Mouse (Mus musculus) kidney, embryonic 15.5 days (tissue): ENCODE data around the gene Arid5b. TPM values are rescaled to one million over a fixed set of nuclear protein-coding genes. Genes with fewer than 3 reads are reported as not detected.
A peak's percentile ranks its signal among the peaks of the same experiment; 100 is the strongest.

Experiments
- ATAC-seq: fragments of 200-750 bp; cut with Nextera tagmentation; replicated peaks from 2 replicates; pipeline ENCODE4 v1.8.0; 2017; ENCODE audit warnings: moderate TSS enrichment; ENCODE audit not compliant: low FRiP score
- H3K27ac ChIP-seq: fragments of 300-500 bp; sonication (generic); 2 replicates; pipeline ENCODE4 v1.5.1; 2015; ENCODE audit warnings: mild to moderate bottlenecking, inconsistent platforms
- H3K27me3 ChIP-seq: fragments of 300-500 bp; sonication (generic); 2 replicates; pipeline ENCODE4 v1.6.1; 2015; ENCODE audit warnings: inconsistent platforms
- H3K36me3 ChIP-seq: fragments of 300-500 bp; sonication (generic); 2 replicates; pipeline ENCODE4 v1.6.1; 2015; ENCODE audit warnings: inconsistent platforms
- H3K4me1 ChIP-seq: fragments of 300-500 bp; sonication (generic); 2 replicates; pipeline ENCODE4 v1.6.1; 2015; ENCODE audit warnings: inconsistent platforms
- H3K4me2 ChIP-seq: fragments of 300-500 bp; sonication (generic); 2 replicates; pipeline ENCODE4 v1.6.1; 2015; ENCODE audit warnings: moderate library complexity, mild to moderate bottlenecking, inconsistent platforms
- H3K4me3 ChIP-seq: fragments of 300-500 bp; sonication (generic); replicated peaks from 2 replicates; pipeline ENCODE4 v1.5.1; 2015; ENCODE audit warnings: mild to moderate bottlenecking, inconsistent platforms
- H3K9ac ChIP-seq: fragments of 300-500 bp; sonication (generic); 2 replicates; pipeline ENCODE4 v1.6.1; 2015; ENCODE audit warnings: mild to moderate bottlenecking, inconsistent platforms
- H3K9me3 ChIP-seq: fragments of 300-500 bp; sonication (generic); replicated peaks from 2 replicates; pipeline ENCODE4 v1.6.1; 2016; ENCODE audit warnings: inconsistent platforms
- WGBS: fragments of 180-500 bp; shearing (Covaris S2); methylation state at CpG from one replicate; pipeline ENCODE4 v1.1.7; 2015; ENCODE audit warnings: mixed read lengths; 5-methylcytosine and 5-hydroxymethylcytosine counted together
- polyA plus RNA-seq: library from polyadenylated mRNA; unstranded; fragments of >200 nt; fragmentation: Nextera tagmentation; extraction: Ambion mirVana; gene quantifications from 2 replicates; pipeline ENCODE4 v1.2.1, GENCODE M21; 2015

Arid5b gene
- polyA plus RNA-seq, 1 experiment from 2014 or later: 38.6 TPM

DNA sequence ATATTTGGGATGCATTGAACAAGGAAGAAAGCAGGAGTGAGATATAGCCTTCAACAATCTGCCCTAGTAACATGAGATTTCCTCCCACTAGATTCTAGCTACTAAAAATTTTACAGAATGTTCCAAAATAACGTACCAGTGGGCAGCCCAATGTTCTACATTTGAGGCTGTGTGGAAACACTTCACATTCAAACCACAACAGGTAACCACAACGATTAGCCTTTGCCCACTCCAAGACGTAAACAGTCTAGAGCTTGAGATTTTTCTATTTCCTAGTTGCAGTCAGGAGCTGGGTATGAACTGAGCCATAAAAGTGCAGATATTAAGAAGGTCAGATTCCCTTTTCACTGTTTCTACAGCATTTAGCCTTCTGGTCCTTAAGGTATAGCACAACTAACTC is 56.5 kb downstream of the Arid5b start:
- peaks cover 70% of the 10 kb centered on the region for H3K36me3 ChIP-seq
- no peak overlapping the region for H3K27ac ChIP-seq
- H3K4me3 ChIP-seq: no peak overlapping the region
- H3K9me3 ChIP-seq: peaks cover 4% of the 10 kb centered on the region; the same call in 1 of the 2 replicates
- no peak overlapping the region for H3K9ac ChIP-seq
- no peak overlapping the region for H3K4me2 ChIP-seq
- ATAC-seq: no peak
- WGBS: 89% methylated on average over 3 of the region's 3 CpGs
- H3K27me3 ChIP-seq: no peaks in the 10 kb centered on the region
- H3K4me1 ChIP-seq: peaks cover 5% of the 10 kb centered on the region; the same call in 1 of the 2 replicates

DNA sequence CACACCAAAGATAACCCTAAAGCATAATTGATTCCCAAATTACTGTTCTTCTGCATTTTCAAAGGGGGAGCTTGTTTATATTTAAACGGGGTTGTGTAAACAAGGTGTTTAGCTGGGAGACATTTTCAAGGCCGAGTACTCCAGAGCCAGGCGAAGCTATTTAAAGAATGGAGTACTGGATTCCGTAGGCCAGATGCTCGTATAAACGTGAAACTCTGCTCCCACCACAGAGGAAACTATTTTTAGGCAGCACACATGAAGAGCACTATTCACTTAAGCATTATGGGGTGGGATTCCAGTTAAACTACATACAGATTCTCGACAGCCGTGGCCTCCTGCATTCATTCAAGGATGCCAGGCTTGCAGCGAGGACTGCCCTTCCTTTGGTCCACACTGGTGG is 59.2 kb downstream of the Arid5b start:
- peak overlapping the region; percentile 66 for H3K27ac ChIP-seq
- H3K4me3 ChIP-seq: no peak overlapping the region
- peaks cover 70% of the 10 kb centered on the region for H3K36me3 ChIP-seq
- no peak overlapping the region for H3K4me2 ChIP-seq
- no peaks in the 10 kb centered on the region for H3K27me3 ChIP-seq
- peaks cover 10% of the 10 kb centered on the region; the same call in 1 of the 2 replicates for H3K4me1 ChIP-seq
- H3K9ac ChIP-seq: no peak overlapping the region
- peaks cover 6% of the 10 kb centered on the region; the same call in 1 of the 2 replicates for H3K9me3 ChIP-seq
- WGBS: 69% methylated on average over 9 of the region's 9 CpGs
- no peak for ATAC-seq

DNA sequence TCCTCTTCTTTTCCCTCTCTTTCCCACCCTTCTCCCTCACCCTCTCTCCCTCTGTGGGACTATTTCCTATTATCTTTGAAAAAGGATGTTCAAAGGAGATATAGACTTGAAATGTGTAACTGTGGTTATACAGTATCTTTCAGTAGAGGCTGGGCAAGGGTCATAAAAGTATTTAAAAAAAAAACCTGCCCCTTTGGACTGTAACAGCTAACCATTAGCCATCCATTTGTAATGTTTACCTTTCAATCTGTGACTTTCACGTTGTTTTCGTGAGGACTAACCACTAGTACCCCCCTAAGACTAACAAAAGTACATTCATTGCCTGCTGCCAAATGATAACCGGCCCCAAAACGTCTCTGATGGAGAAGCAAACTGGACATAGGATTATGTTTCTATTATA is 59.9 kb downstream of the Arid5b start:
- Histone ChIP-seq H3K9ac (no peak overlapping the region), H3K4me3 (no peak overlapping the region), H3K27ac (no peak overlapping the region), H3K4me2 (no peak overlapping the region), H3K4me1 (peaks cover 10% of the 10 kb centered on the region; the same call in 1 of the 2 replicates), H3K27me3 (no peaks in the 10 kb centered on the region), H3K36me3 (peaks cover 65% of the 10 kb centered on the region), H3K9me3 (peaks cover 6% of the 10 kb centered on the region; the same call in 1 of the 2 replicates)
- ATAC-seq: no peak
- WGBS: 73% methylated on average over 4 of the region's 4 CpGs

DNA sequence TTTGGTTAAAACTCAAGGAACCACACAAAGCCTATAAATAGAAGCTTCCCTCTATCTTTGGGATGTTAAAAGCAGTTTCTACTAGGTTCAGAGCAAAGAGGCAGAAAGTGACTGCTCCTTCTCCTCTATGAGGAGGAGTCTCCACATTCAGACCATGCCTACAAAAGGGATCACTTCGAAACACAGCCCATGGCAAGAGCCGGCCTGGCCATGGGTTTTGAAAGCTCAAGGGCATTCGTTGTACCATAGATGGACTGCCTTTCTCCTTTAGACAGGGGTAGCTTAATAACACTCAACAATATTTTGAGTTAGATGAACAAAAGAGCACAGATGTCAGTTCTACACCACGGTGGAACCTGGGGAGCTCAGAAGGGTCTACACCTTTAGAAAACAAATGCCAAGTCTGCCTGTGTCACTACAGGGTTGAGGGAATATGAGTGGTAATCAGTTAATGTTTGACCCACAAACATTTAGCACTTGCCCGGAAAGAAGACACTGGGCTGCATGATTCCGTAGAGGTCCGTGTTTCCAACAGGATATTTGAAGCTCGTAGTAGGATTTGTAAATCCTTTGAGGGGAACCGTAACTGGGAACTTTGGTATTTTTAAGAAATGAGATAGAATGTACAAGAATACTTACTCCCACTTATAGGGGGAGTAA is 63.6 kb downstream of the Arid5b start:
- Histone ChIP-seq H3K9ac (no peak overlapping the region), H3K4me1 (peaks cover 28% of the 10 kb centered on the region), H3K4me2 (no peak overlapping the region), H3K27me3 (no peaks in the 10 kb centered on the region), H3K4me3 (no peak overlapping the region), H3K9me3 (peaks cover 6% of the 10 kb centered on the region; the same call in 1 of the 2 replicates), H3K36me3 (peaks cover 38% of the 10 kb centered on the region), H3K27ac (peak overlapping the region; percentile 46)
- no peak for ATAC-seq
- WGBS: 85% methylated on average over 9 of the region's 9 CpGs

DNA sequence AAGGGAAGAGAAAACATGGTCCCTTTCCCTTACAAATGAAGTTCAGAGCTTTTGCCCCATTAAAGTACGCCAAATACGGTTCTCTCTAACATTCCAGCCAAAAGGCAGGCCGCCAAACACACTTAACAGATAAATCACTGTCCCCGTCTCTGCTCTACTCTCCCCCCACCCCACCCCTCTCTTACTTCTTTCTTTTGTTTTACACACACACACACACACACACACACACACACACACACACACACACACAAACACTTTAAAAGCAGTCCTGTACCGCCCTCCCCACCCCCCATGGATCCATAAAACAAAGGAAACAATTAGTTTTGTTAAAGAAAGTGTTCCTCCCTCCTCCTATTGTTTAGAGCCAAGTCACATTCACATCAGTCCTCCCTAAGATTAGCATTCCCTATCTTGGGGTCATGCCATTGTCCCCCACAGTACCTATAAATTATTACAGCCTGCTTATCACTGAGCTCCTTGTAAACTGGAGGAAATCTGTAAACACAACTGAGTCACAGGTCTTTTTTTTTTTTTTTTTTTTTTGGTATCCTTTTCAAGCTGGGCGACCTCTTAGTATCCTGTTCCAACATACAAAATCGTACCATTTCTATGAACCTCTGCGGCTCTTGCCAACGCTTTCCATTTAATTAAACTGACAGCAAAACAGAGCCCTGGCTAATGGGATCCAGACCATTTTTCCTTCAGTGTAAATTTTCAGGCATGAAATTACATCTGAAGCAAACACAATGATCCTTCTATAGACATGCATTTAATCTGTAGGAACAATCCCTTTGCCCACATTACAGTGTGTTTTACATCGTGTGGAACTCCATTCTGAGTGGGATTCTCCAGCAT is 66.3 kb downstream of the Arid5b start:
- peaks cover 20% of the 10 kb centered on the region for H3K36me3 ChIP-seq
- H3K9me3 ChIP-seq: peaks cover 5% of the 10 kb centered on the region; the same call in 1 of the 2 replicates
- WGBS: 26% methylated on average over 10 of the region's 10 CpGs
- H3K4me3 ChIP-seq: no peak overlapping the region
- H3K9ac ChIP-seq: no peak overlapping the region
- peak overlapping the region; percentile 79 for H3K27ac ChIP-seq
- peak overlapping the region; percentile 16 for H3K4me2 ChIP-seq
- H3K27me3 ChIP-seq: no peaks in the 10 kb centered on the region
- H3K4me1 ChIP-seq: peaks cover 43% of the 10 kb centered on the region
- ATAC-seq: peak; percentile 75

DNA sequence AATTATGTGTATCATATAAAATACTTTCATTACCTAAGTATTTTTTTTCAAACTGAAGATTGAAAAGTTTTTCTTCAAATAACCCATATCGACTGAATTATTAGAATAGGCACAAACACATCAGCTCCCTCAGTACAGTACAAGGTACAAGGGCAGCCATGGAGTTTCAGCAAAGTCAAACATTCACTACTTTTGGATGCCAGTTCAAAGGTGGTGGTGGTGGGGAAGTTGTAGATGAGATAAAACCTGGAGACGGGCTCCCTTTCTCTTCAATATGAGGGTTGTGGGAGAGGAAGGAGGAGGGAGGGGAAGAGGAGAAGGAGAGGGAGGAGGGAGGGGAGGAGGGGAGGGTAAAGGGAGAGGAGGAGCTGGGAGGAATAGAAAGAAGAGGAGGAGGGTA is 67.0 kb downstream of the Arid5b start:
- H3K36me3 ChIP-seq: peaks cover 17% of the 10 kb centered on the region
- WGBS: 39% methylated on average over 2 of the region's 2 CpGs
- H3K4me2 ChIP-seq: no peak overlapping the region; the same call in 1 of the 2 replicates
- 0 out of 2 replicates have a peak, but pooled peaks have one; percentile 31 for ATAC-seq
- no peaks in the 10 kb centered on the region for H3K27me3 ChIP-seq
- H3K27ac ChIP-seq: peak overlapping the region; percentile 79
- H3K4me3 ChIP-seq: no peak overlapping the region
- no peaks in the 10 kb centered on the region for H3K9me3 ChIP-seq
- peaks cover 43% of the 10 kb centered on the region for H3K4me1 ChIP-seq
- no peak overlapping the region for H3K9ac ChIP-seq

DNA sequence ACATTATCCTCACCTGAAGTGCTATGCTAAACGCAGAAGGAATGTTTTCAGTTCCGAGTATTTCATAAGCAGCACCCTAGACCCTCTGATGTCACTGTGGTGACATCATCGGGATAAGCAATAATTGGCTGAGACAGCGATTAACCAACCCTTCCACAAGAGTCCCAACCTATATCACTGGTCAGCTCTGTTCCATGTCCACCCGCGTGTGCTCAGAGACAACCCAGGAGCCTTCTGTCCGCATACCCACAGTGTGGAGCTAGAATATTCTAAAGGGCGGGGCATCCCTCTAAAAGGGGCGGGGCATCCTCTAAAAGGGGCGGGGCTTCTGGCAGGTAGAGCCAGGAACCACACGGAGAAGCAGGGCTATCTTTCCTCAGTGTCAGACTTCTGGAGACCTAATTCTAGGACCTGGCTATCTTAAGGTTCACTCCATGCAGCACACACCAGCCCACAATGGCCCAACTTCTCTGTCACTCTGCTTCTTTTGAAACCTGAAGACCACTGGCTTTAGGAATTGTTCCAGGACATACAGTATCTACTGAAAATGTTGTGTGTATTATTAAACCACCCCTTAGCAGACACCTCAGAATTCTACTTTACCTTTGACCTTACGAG is 68.4 kb downstream of the Arid5b start:
- no peak overlapping the region for H3K4me2 ChIP-seq
- 0 out of 2 replicates have a peak, but pooled peaks cover 7% of the 10 kb centered on the region for H3K36me3 ChIP-seq
- 0 out of 2 replicates have a peak, but pooled peaks have one; percentile 33 for ATAC-seq
- WGBS: 85% methylated on average over 12 of the region's 12 CpGs
- H3K27me3 ChIP-seq: no peaks in the 10 kb centered on the region
- H3K9me3 ChIP-seq: no peaks in the 10 kb centered on the region
- H3K4me1 ChIP-seq: peaks cover 43% of the 10 kb centered on the region
- H3K4me3 ChIP-seq: no peak overlapping the region
- H3K9ac ChIP-seq: no peak overlapping the region
- no peak overlapping the region for H3K27ac ChIP-seq

DNA sequence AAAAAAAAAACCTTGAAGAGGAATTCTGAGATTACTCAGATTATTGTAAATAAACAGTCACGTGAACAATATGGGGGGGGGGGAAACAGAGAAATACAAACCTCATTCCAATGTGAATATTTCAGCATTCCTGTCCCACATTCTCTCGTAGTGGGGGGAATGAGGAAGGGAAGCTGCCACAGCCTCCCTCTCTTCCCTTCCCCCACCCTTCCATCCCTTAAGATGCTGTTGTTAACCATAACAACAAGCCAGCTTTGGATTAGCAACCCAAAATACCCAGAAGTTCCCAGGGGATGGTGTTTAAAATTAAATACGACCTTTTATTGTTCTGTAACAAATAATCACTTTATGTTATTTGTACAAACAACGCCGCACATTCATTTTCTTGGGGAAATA is 69.9 kb downstream of the Arid5b start:
- H3K4me3 ChIP-seq: no peak overlapping the region
- peaks cover 41% of the 10 kb centered on the region for H3K4me1 ChIP-seq
- WGBS: 38% methylated on average over 5 of the region's 5 CpGs
- no peaks in the 10 kb centered on the region for H3K9me3 ChIP-seq
- H3K36me3 ChIP-seq: peaks cover 9% of the 10 kb centered on the region; the same call in 1 of the 2 replicates
- H3K27ac ChIP-seq: peak overlapping the region; percentile 33; the same call in 1 of the 2 replicates
- no peak for ATAC-seq
- no peaks in the 10 kb centered on the region for H3K27me3 ChIP-seq
- H3K9ac ChIP-seq: no peak overlapping the region
- H3K4me2 ChIP-seq: 0 out of 2 replicates have a peak overlapping the region, but pooled peaks have one; percentile 3

DNA sequence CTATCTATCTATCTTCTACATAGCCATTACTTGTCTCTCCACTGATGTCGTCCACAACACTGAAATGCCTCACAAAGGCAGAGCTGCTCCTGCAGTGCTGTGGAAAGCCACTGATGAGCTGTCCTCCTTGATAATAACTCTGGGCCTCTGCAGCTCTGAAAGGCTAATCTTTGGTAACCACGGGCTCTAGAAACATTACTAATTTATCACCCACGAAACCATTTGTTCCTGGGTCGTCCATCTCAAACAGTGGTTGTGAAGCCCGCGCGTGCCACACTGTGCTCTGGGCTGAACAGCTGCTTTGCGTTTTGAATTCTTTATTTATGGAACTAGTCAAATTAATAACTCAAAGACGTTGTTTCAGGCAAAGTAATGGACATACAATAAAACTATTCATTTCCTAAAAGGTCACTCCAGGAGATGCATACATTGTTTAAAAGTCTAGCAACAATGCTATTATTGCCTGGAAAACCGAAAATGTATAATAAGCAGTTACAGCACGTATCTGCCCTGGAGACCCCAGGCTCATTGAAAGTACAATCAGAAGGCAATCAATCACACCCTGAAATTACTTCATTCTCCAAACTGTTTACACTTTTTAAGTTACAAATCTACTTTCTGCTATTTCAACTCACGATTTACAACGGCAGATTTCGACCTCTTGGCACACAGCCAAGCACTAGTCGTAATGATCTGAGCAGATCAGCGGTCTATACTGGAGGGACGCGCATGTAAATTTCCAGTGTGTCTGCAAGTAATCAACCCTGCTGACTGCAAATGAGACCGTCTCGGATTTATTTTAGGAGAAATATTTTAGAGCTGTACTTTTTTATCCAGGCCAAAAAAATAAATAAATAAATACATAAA is 70.5 kb downstream of the Arid5b start:
- Histone ChIP-seq H3K4me3 (no peak overlapping the region), H3K27me3 (no peaks in the 10 kb centered on the region), H3K9me3 (no peaks in the 10 kb centered on the region), H3K36me3 (peaks cover 9% of the 10 kb centered on the region; the same call in 1 of the 2 replicates), H3K9ac (no peak overlapping the region), H3K4me1 (peaks cover 41% of the 10 kb centered on the region), H3K4me2 (peak overlapping the region; percentile 37), H3K27ac (peak overlapping the region; percentile 18; the same call in 1 of the 2 replicates)
- WGBS: 17% methylated on average over 20 of the region's 20 CpGs
- ATAC-seq: no peak

DNA sequence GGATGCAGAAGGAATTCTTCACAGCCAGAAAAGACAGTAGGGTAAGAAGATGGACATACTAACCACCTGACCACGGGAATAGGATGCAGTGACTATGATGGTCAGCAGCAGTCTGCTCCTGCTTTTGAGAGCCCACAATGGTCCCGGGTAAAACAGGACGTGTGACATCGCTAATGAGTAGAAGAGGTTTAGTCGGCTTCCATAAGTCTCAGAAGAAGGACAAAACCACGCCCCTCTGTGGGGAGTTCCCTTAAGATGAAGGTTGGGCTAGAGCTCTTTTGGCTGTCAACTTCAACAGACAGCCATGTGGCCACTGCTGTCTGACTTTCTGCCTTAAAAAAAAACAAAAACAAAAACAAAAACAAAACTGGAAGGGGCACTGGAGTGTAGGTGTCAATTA is 74.1 kb downstream of the Arid5b start:
- Histone ChIP-seq H3K4me2 (no peak overlapping the region), H3K4me1 (peaks cover 18% of the 10 kb centered on the region), H3K9me3 (no peaks in the 10 kb centered on the region), H3K27ac (no peak overlapping the region), H3K36me3 (peaks cover 39% of the 10 kb centered on the region), H3K27me3 (no peaks in the 10 kb centered on the region), H3K9ac (no peak overlapping the region), H3K4me3 (no peak overlapping the region)
- WGBS: 88% methylated on average over 6 of the region's 6 CpGs
- ATAC-seq: no peak

DNA sequence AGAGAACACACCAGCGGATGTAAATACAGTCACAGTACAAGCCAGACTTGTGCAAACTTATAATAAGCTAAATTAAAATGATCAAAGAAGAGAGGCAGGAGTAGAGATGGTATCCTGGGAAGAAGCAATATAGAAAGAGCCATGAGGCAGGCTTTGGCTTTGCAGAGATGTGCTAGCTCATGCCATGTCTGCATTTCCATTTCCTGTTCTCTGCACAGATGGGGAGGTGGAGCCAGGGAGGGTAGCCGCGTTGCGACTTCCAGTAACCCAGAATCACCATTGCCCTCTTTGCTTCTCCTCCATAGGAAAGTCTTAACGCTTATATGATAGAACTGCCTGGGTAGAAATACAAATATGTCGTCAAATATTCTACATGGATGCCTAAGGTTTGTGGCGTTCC is 74.7 kb downstream of the Arid5b start:
- Histone ChIP-seq H3K9me3 (no peaks in the 10 kb centered on the region), H3K4me1 (peaks cover 13% of the 10 kb centered on the region; the same call in 1 of the 2 replicates), H3K36me3 (peaks cover 40% of the 10 kb centered on the region), H3K4me3 (no peak overlapping the region), H3K4me2 (no peak overlapping the region), H3K27me3 (no peaks in the 10 kb centered on the region), H3K27ac (no peak overlapping the region), H3K9ac (no peak overlapping the region)
- no peak for ATAC-seq
- 90% methylated on average over 7 of the region's 7 CpGs for WGBS
